Mouse (Mus musculus) ES-E14 (cell line): Measurements from ENCODE around the gene Itga3.

ENCODE experiments used
- ZC3H11A ChIP-seq: IDR thresholded peaks from 2 replicates; pipeline ENCODE4 v1.6.1; 2012; ENCODE audit warnings: low read depth, mild to moderate bottlenecking, inconsistent platforms, low read length, borderline replicate concordance
- ZNF384 ChIP-seq: IDR thresholded peaks from 2 replicates; pipeline ENCODE4 v1.6.1; 2012; ENCODE audit warnings: low read depth, low read length, inconsistent platforms

GRCm38 (mm10) chr11:95022237-95022992, 54.2 kb downstream of the Itga3 start:
- no peak for TF ChIP-seq ZNF384
- no peak for TF ChIP-seq ZC3H11A
